Mouse (Mus musculus) heart, embryonic 13.5 days (tissue): ENCODE measurements around the gene Gm47995. TPM values are rescaled to one million over a fixed set of nuclear protein-coding genes. Genes with fewer than 3 reads are reported as not detected.
A peak's percentile ranks its signal among the peaks of the same experiment; 100 is the strongest.

ENCODE experiments used
- ATAC-seq: fragments of 200-750 bp; cut with Nextera tagmentation; 2 replicates; pipeline ENCODE4 v1.8.0; 2017; ENCODE audit warnings: moderate TSS enrichment; ENCODE audit not compliant: insufficient number of reproducible peaks, low FRiP score, low TSS enrichment; ENCODE audit errors: extremely low read depth
- H3K27ac ChIP-seq: fragments of 300-500 bp; sonication (generic); replicated peaks from 2 replicates; pipeline ENCODE4 v1.5.1; 2015; ENCODE audit warnings: moderate library complexity, mild to moderate bottlenecking, inconsistent platforms
- H3K27me3 ChIP-seq: fragments of 300-500 bp; sonication (generic); replicated peaks from 2 replicates; pipeline ENCODE4 v1.6.1; 2015; ENCODE audit warnings: mild to moderate bottlenecking, inconsistent platforms
- H3K36me3 ChIP-seq: fragments of 300-500 bp; sonication (generic); 2 replicates; pipeline ENCODE4 v1.6.1; 2015; ENCODE audit warnings: mild to moderate bottlenecking, inconsistent platforms
- H3K4me1 ChIP-seq: fragments of 300-500 bp; sonication (generic); 2 replicates; pipeline ENCODE4 v1.6.1; 2015; ENCODE audit warnings: inconsistent platforms
- H3K4me2 ChIP-seq: fragments of 300-500 bp; sonication (generic); 2 replicates; pipeline ENCODE4 v1.6.1; 2015; ENCODE audit warnings: inconsistent platforms, mild to moderate bottlenecking, moderate library complexity
- H3K4me3 ChIP-seq: fragments of 300-500 bp; sonication (generic); 2 replicates; pipeline ENCODE4 v1.5.1; 2015; ENCODE audit warnings: moderate library complexity, mild to moderate bottlenecking, inconsistent platforms
- H3K9ac ChIP-seq: fragments of 300-500 bp; sonication (generic); 2 replicates; pipeline ENCODE4 v1.6.1; 2015; ENCODE audit warnings: inconsistent platforms, mild to moderate bottlenecking, moderate library complexity
- H3K9me3 ChIP-seq: fragments of 300-500 bp; sonication (generic); 2 replicates; pipeline ENCODE4 v1.6.1; 2016; ENCODE audit warnings: inconsistent platforms
- WGBS: fragments of 180-500 bp; shearing (Covaris S2); methylation state at CpG from one replicate; pipeline ENCODE4 v1.1.7; 2015; ENCODE audit warnings: mixed read lengths; 5-methylcytosine and 5-hydroxymethylcytosine counted together
- polyA plus RNA-seq: library from polyadenylated mRNA; unstranded; fragments of >200 nt; fragmentation: Nextera tagmentation; extraction: Ambion mirVana; gene quantifications from 2 replicates; pipeline ENCODE4 v1.2.1, GENCODE M21; 2015

The Gm47995 gene
- polyA plus RNA-seq, 1 experiment from 2014 or later, result not detected

GRCm38 (mm10) chr1:151235574-151235973, 37.3 kb downstream of the Gm47995 start:
- H3K4me3 ChIP-seq, result no peak overlapping the region
- no peaks in the 10 kb centered on the region for H3K27me3 ChIP-seq
- H3K4me2 ChIP-seq, result no peak overlapping the region
- peak overlapping the region; percentile 77; the same call in 1 of the 2 replicates for H3K27ac ChIP-seq
- H3K9me3 ChIP-seq, result peaks cover 5% of the 10 kb centered on the region; the same call in 1 of the 2 replicates
- no peaks in the 10 kb centered on the region for H3K36me3 ChIP-seq
- no peak for ATAC-seq
- 50% methylated on average over 2 of the region's 2 CpGs for WGBS
- H3K4me1 ChIP-seq, result peaks cover 26% of the 10 kb centered on the region
- no peak overlapping the region for H3K9ac ChIP-seq

- WGBS, result 60% methylated on average over 13 of the region's 13 CpGs
- no peak overlapping the region for H3K9ac ChIP-seq
- H3K4me3 ChIP-seq, result no peak overlapping the region
- H3K9me3 ChIP-seq, result peaks cover 5% of the 10 kb centered on the region; the same call in 1 of the 2 replicates
- peaks cover 26% of the 10 kb centered on the region for H3K4me1 ChIP-seq
- H3K27ac ChIP-seq, result peak overlapping the region; percentile 77
- 0 out of 2 replicates have a peak, but pooled peaks have one; percentile 19 for ATAC-seq
- no peaks in the 10 kb centered on the region for H3K27me3 ChIP-seq
- no peaks in the 10 kb centered on the region for H3K36me3 ChIP-seq
- peak overlapping the region; percentile 18; the same call in 1 of the 2 replicates for H3K4me2 ChIP-seq
Measured at GRCm38 (mm10) chr1:151236141-151236930, 38.1 kb downstream of the Gm47995 start.

- Histone ChIP-seq H3K9me3 (peaks cover 10% of the 10 kb centered on the region; the same call in 1 of the 2 replicates), H3K4me2 (no peak overlapping the region), H3K4me1 (peaks cover 26% of the 10 kb centered on the region), H3K27me3 (no peaks in the 10 kb centered on the region), H3K36me3 (no peaks in the 10 kb centered on the region), H3K27ac (no peak overlapping the region), H3K4me3 (no peak overlapping the region), H3K9ac (no peak overlapping the region)
- WGBS, result 52% methylated on average over 3 of the region's 3 CpGs
- no peak for ATAC-seq
Measured at GRCm38 (mm10) chr1:151237780-151238179, 39.5 kb downstream of the Gm47995 start.

GRCm38 (mm10) chr1:151243332-151243731, 45.1 kb downstream of the Gm47995 start:
- Histone ChIP-seq H3K4me3 (no peak overlapping the region), H3K9me3 (peaks cover 10% of the 10 kb centered on the region; the same call in 1 of the 2 replicates), H3K27me3 (no peaks in the 10 kb centered on the region), H3K4me1 (peaks cover 6% of the 10 kb centered on the region; the same call in 1 of the 2 replicates), H3K36me3 (no peaks in the 10 kb centered on the region), H3K27ac (no peak overlapping the region), H3K4me2 (no peak overlapping the region), H3K9ac (no peak overlapping the region)
- 77% methylated on average over 4 of the region's 4 CpGs for WGBS
- ATAC-seq, result no peak

GRCm38 (mm10) chr1:151244013-151244412, 45.8 kb downstream of the Gm47995 start:
- Histone ChIP-seq H3K27me3 (no peaks in the 10 kb centered on the region), H3K36me3 (no peaks in the 10 kb centered on the region), H3K4me2 (no peak overlapping the region), H3K4me3 (no peak overlapping the region), H3K9me3 (peaks cover 10% of the 10 kb centered on the region; the same call in 1 of the 2 replicates), H3K4me1 (peaks cover 6% of the 10 kb centered on the region; the same call in 1 of the 2 replicates), H3K27ac (no peak overlapping the region), H3K9ac (no peak overlapping the region)
- ATAC-seq, result no peak
- 86% methylated on average over 5 of the region's 5 CpGs for WGBS

- Histone ChIP-seq H3K36me3 (no peaks in the 10 kb centered on the region), H3K27me3 (no peaks in the 10 kb centered on the region), H3K9ac (no peak overlapping the region), H3K27ac (no peak overlapping the region), H3K4me3 (no peak overlapping the region), H3K9me3 (peaks cover 10% of the 10 kb centered on the region; the same call in 1 of the 2 replicates), H3K4me2 (no peak overlapping the region), H3K4me1 (no peaks in the 10 kb centered on the region)
- WGBS, result 79% methylated on average over 4 of the region's 4 CpGs
- no peak for ATAC-seq
Measured at GRCm38 (mm10) chr1:151244761-151245160, 46.5 kb downstream of the Gm47995 start.

- WGBS, result 83% methylated on average over 10 of the region's 10 CpGs
- Histone ChIP-seq H3K27me3 (no peaks in the 10 kb centered on the region), H3K4me3 (no peak overlapping the region), H3K9ac (no peak overlapping the region), H3K27ac (no peak overlapping the region), H3K9me3 (peaks cover 8% of the 10 kb centered on the region; the same call in 1 of the 2 replicates), H3K36me3 (no peaks in the 10 kb centered on the region), H3K4me2 (no peak overlapping the region), H3K4me1 (no peaks in the 10 kb centered on the region)
- no peak for ATAC-seq
Measured at GRCm38 (mm10) chr1:151245165-151245564, 46.9 kb downstream of the Gm47995 start.

- no peaks in the 10 kb centered on the region for H3K36me3 ChIP-seq
- H3K9me3 ChIP-seq, result 0 out of 2 replicates have a peak, but pooled peaks cover 4% of the 10 kb centered on the region
- no peak overlapping the region for H3K4me2 ChIP-seq
- no peak overlapping the region for H3K4me3 ChIP-seq
- H3K27ac ChIP-seq, result no peak overlapping the region
- H3K4me1 ChIP-seq, result no peaks in the 10 kb centered on the region
- 75% methylated on average over 2 of the region's 2 CpGs for whole genome bisulfite sequencing
- no peaks in the 10 kb centered on the region for H3K27me3 ChIP-seq
- no peak for ATAC-seq
- no peak overlapping the region for H3K9ac ChIP-seq
Measured at GRCm38 (mm10) chr1:151245846-151246245, 47.6 kb downstream of the Gm47995 start.

Other genes starting within 250 kb of the Gm47995 start
- 18.7 and 19.0 TPM in 2 replicates for gene Hmcn1, start 205.0 kb upstream of the Gm47995 start, polyA plus RNA-seq
- gene Gm47985, start 15.9 kb upstream of the Gm47995 start, polyA plus RNA-seq, result 0.69 and 2.6 TPM in 2 replicates
- 0.17 and 0.37 TPM in 2 replicates for gene Gm8947, start 6.1 kb upstream of the Gm47995 start, polyA plus RNA-seq
- gene 3110040M04Rik, start 5.7 kb downstream of the Gm47995 start, polyA plus RNA-seq, result 0.18 TPM in 1 of 2 replicates, not detected in the other
- not detected in 2 replicates for gene Gm47996, start 11.7 kb downstream of the Gm47995 start, polyA plus RNA-seq
- gene Ivns1abp, start 146.0 kb downstream of the Gm47995 start, polyA plus RNA-seq, result 221 and 252 TPM in 2 replicates
- gene Swt1, start 230.0 kb downstream of the Gm47995 start, polyA plus RNA-seq, result 19.0 and 20.7 TPM in 2 replicates
- 33.9 and 38.7 TPM in 2 replicates for gene Trmt1l, start 230.1 kb downstream of the Gm47995 start, polyA plus RNA-seq